Mouse (Mus musculus) bone marrow, adult 2 months (tissue): Measurements from ENCODE around the gene 4930467E23Rik.
"Not testable (repeated sequence)": the region's sequence is repeated elsewhere in the genome, so short reads cannot be mapped to it uniquely, and the experiment has no call there.

Source experiments
- CTCF ChIP-seq: fragments of 200-500 bp; IDR thresholded peaks from 2 replicates; pipeline ENCODE4 v1.5.1; 2011; ENCODE audit warnings: low read length, control low read depth; ENCODE audit not compliant: control insufficient read depth, insufficient read depth
- POLR2A ChIP-seq: fragments of 200-500 bp; IDR thresholded peaks from 2 replicates; pipeline ENCODE4 v1.6.1; 2011; ENCODE audit warnings: low read depth, mild to moderate bottlenecking, control low read depth, low read length, borderline replicate concordance; ENCODE audit not compliant: control insufficient read depth

GRCm38 (mm10) chr8:19688802-19689525 lies 40.4 kb upstream of the 4930467E23Rik start:
- not testable (repeated sequence) for TF ChIP-seq CTCF, POLR2A
